Mouse (Mus musculus): ENCODE data around the gene Gng12.

DNA sequence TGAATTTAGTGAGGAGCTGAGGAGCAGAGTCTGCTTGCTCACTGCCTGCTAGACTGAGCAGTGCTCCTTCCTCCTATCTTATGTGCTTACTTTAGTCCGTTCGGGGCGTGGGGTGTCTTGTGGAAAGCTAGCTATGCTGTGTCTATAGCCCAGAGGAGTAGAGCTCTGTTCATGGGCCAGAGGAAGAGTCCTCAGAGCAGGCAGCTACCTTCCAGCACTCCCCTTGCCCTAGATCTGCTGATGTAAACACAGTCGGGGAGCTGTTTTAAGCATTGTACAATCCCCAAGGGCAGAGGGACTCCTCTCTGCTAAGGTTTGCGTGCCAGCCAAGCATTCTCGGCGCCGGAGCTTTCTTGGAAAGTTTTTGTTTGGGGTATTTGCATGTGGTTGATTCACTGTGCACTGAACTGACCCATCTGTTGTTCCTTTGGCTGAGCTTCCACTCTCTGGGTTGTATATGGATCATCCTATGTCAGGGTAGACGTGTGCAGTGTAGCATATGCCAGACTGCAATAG lies 173.7 kb downstream of the Gng12 start:
- TF ChIP-seq POLR2A (IDR thresholded peaks at IDR 0.05; ENCODE audit: low read depth, low read length) (no peak), CTCF (IDR thresholded peaks at IDR 0.05; ENCODE audit: borderline replicate concordance, insufficient read depth, low read length) (no peak)
